Mouse (Mus musculus) limb, embryonic 15.5 days (tissue): ENCODE results near the gene Actr2. TPM values are rescaled to one million over a fixed set of nuclear protein-coding genes. Genes with fewer than 3 reads are reported as not detected.

Source experiments
- ATAC-seq: fragments of 200-750 bp; cut with Nextera tagmentation; 2 replicates; pipeline ENCODE4 v1.8.0; 2017; ENCODE audit warnings: low read depth, moderate TSS enrichment; ENCODE audit not compliant: insufficient number of reproducible peaks, low FRiP score, low TSS enrichment
- H3K27ac ChIP-seq: fragments of 300-500 bp; sonication (generic); 2 replicates; pipeline ENCODE4 v1.5.1; 2015; ENCODE audit warnings: moderate library complexity, mild to moderate bottlenecking, inconsistent platforms
- H3K27me3 ChIP-seq: fragments of 300-500 bp; sonication (generic); 2 replicates; pipeline ENCODE4 v1.6.1; 2015; ENCODE audit warnings: inconsistent platforms
- H3K36me3 ChIP-seq: fragments of 300-500 bp; sonication (generic); 2 replicates; pipeline ENCODE4 v1.6.1; 2015; ENCODE audit warnings: inconsistent platforms
- H3K4me1 ChIP-seq: fragments of 300-500 bp; sonication (generic); 2 replicates; pipeline ENCODE4 v1.6.1; 2015; ENCODE audit warnings: inconsistent platforms
- H3K4me2 ChIP-seq: fragments of 300-500 bp; sonication (generic); 2 replicates; pipeline ENCODE4 v1.6.1; 2015; ENCODE audit warnings: mild to moderate bottlenecking, inconsistent platforms
- H3K4me3 ChIP-seq: fragments of 300-500 bp; sonication (generic); 2 replicates; pipeline ENCODE4 v1.5.1; 2015; ENCODE audit warnings: mild to moderate bottlenecking, inconsistent platforms
- H3K9ac ChIP-seq: fragments of 300-500 bp; sonication (generic); 2 replicates; pipeline ENCODE4 v1.6.1; 2015; ENCODE audit warnings: inconsistent platforms
- H3K9me3 ChIP-seq: fragments of 300-500 bp; sonication (generic); 2 replicates; pipeline ENCODE4 v1.6.1; 2016; ENCODE audit warnings: inconsistent platforms
- WGBS: fragments of 180-500 bp; shearing (Covaris S2); methylation state at CpG from one replicate; pipeline ENCODE4 v1.1.7; 2015; 5-methylcytosine and 5-hydroxymethylcytosine counted together
- polyA plus RNA-seq: library from polyadenylated mRNA; unstranded; fragments of >200 nt; fragmentation: Nextera tagmentation; extraction: Ambion mirVana; gene quantifications from 2 replicates; pipeline ENCODE4 v1.2.1, GENCODE M21; 2015

Gene Actr2
- polyA plus RNA-seq, 1 experiment from 2014 or later = 134 TPM

DNA sequence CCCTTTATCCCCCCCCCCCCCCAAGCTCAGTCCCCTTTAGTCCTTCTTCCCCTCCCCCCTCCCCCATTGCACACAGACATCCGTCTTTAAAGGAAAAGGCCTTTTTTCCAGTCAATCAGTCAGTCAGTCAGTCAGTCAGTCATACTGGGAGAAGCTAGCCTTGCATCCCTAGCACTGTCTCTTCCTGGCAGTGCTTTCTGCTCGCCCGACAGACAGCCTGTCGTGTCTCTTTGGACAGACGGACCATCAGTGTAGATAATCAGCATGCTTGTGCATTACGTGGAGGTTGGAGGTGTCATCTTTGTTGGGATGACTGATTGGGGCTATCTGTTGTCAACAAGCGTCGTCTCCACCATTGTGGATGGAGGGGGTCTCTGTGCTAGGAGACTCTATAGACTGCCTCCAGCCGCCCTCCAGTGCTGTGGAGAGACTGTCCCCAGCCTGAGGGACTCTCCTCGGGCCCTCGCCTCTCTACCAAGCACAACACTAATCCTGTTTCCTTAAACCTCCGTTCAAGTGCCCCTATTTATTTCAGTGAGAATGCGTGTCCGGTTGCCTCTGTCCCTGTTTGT is 89.7 kb downstream of the Actr2 start:
- no peak for ATAC-seq
- 90% methylated on average over 14 of the region's 14 CpGs for WGBS
- H3K9ac ChIP-seq = no peak overlapping the region
- H3K4me1 ChIP-seq = no peaks in the 10 kb centered on the region
- peaks cover 60% of the 10 kb centered on the region for H3K36me3 ChIP-seq
- H3K4me2 ChIP-seq = no peak overlapping the region
- H3K9me3 ChIP-seq = peaks cover 28% of the 10 kb centered on the region
- no peak overlapping the region for H3K4me3 ChIP-seq
- no peaks in the 10 kb centered on the region for H3K27me3 ChIP-seq
- no peak overlapping the region for H3K27ac ChIP-seq

- H3K9me3 ChIP-seq = peaks cover 31% of the 10 kb centered on the region
- H3K9ac ChIP-seq = no peak overlapping the region
- H3K4me1 ChIP-seq = no peaks in the 10 kb centered on the region
- no peak overlapping the region for H3K27ac ChIP-seq
- H3K4me2 ChIP-seq = no peak overlapping the region
- no peak overlapping the region for H3K4me3 ChIP-seq
- 93% methylated on average over 2 of the region's 2 CpGs for WGBS
- H3K27me3 ChIP-seq = no peaks in the 10 kb centered on the region
- no peak for ATAC-seq
- H3K36me3 ChIP-seq = peaks cover 65% of the 10 kb centered on the region
These were observed 90.3 kb downstream of the Actr2 start for GRCm38 (mm10) chr11:20022462-20022861.

GRCm38 (mm10) chr11:20020720-20021119 is 92.0 kb downstream of the Actr2 start:
- H3K4me1 ChIP-seq = no peaks in the 10 kb centered on the region
- no peak overlapping the region for H3K4me2 ChIP-seq
- no peak for ATAC-seq
- H3K36me3 ChIP-seq = peaks cover 78% of the 10 kb centered on the region
- no peak overlapping the region for H3K27ac ChIP-seq
- H3K9me3 ChIP-seq = peaks cover 34% of the 10 kb centered on the region
- WGBS = 98% methylated on average over 35 of the region's 35 CpGs
- no peak overlapping the region for H3K9ac ChIP-seq
- no peaks in the 10 kb centered on the region for H3K27me3 ChIP-seq
- no peak overlapping the region for H3K4me3 ChIP-seq

DNA sequence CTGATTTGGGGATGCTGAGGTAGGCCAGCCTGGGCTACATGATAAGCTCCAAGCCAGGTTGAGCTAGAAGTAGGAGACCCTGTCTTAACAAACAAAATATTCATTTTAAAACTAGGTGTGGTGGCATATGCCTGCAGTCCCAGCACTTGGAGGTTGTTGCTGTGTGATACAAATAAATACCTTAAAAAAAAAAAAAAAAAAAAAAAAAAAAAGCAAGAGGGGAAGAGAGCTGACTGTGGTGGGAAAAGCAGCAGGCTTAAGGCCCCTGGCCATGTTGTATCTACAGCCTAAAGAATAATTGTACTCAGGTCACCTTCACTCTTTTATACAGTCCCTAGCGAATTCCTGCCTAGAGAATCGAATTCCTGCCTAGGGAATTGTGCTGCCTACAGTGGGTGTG is 93.8 kb downstream of the Actr2 start:
- 100% methylated on average over 2 of the region's 2 CpGs for WGBS
- H3K9ac ChIP-seq = no peak overlapping the region

DNA sequence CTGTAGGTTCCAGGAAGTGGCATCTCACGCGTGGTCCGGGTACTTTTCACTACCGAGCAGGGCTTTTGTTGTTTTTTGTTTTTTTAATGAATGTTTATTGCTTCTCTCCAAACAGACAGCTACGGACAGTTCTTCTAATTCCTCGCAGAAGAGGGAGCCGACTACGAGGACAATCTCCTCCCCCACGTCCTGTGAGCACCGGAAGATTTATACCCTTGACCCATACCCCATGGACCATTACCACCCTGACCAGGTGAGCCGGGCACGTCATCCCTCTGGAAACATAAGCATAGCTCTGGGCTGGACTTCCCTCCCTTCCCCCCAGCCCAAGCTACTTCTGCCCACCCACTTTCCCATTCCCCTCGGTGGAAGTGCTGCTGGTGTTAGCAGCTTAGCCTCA is 94.8 kb downstream of the Actr2 start:
- no peak overlapping the region for H3K9ac ChIP-seq
- H3K4me1 ChIP-seq = no peaks in the 10 kb centered on the region
- no peak overlapping the region for H3K27ac ChIP-seq
- 93% methylated on average over 13 of the region's 13 CpGs for WGBS
- H3K4me2 ChIP-seq = no peak overlapping the region
- H3K36me3 ChIP-seq = peaks cover 67% of the 10 kb centered on the region
- no peak for ATAC-seq
- H3K9me3 ChIP-seq = peaks cover 34% of the 10 kb centered on the region
- H3K4me3 ChIP-seq = no peak overlapping the region
- no peaks in the 10 kb centered on the region for H3K27me3 ChIP-seq

More for the DNA sequence above, 93.8 kb downstream of the Actr2 start:
- no peak overlapping the region for H3K4me2 ChIP-seq
- H3K9me3 ChIP-seq = peaks cover 34% of the 10 kb centered on the region
- H3K4me1 ChIP-seq = no peaks in the 10 kb centered on the region
- H3K4me3 ChIP-seq = no peak overlapping the region
- ATAC-seq = no peak
- H3K27me3 ChIP-seq = no peaks in the 10 kb centered on the region
- no peak overlapping the region for H3K27ac ChIP-seq
- H3K36me3 ChIP-seq = peaks cover 72% of the 10 kb centered on the region

- ATAC-seq = no peak
- Histone ChIP-seq H3K4me1 (peaks cover 10% of the 10 kb centered on the region), H3K4me3 (no peak overlapping the region), H3K9ac (no peak overlapping the region), H3K4me2 (no peak overlapping the region), H3K9me3 (peaks cover 6% of the 10 kb centered on the region; the same call in 1 of the 2 replicates), H3K27ac (no peak overlapping the region), H3K27me3 (no peaks in the 10 kb centered on the region), H3K36me3 (peaks cover 52% of the 10 kb centered on the region)
- WGBS = 95% methylated on average over 3 of the region's 3 CpGs
These were observed 99.3 kb downstream of the Actr2 start for GRCm38 (mm10) chr11:20013366-20013765.

Other genes with a start within 250 kb of the Actr2 start
- 7.1 and 8.9 TPM in 2 replicates for gene Spred2, start 188.5 kb downstream of the Actr2 start, polyA plus RNA-seq
- gene Rab1a, start 88.5 kb upstream of the Actr2 start, polyA plus RNA-seq = 289 and 309 TPM in 2 replicates
- gene Cep68, start 136.5 kb upstream of the Actr2 start, polyA plus RNA-seq = 27.2 and 27.3 TPM in 2 replicates
- 19.1 and 20.6 TPM in 2 replicates for gene Slc1a4, start 219.8 kb upstream of the Actr2 start, polyA plus RNA-seq